Mouse (Mus musculus): ENCODE results near the gene Brms1l. TPM values are rescaled to one million over a fixed set of nuclear protein-coding genes. Genes with fewer than 3 reads are reported as not detected.

The Brms1l gene
- polyA plus RNA-seq, 1 experiment from 2014 or later: 32.1 TPM

GRCm38 (mm10) chr12:55888570-55888969 lies 52.4 kb downstream of the Brms1l start:
- no peaks in the 10 kb centered on the region for H3K9me3 ChIP-seq (ENCODE audit: control insufficient read depth, low read length)
- H3K27me3 ChIP-seq (replicated peaks; ENCODE audit: control insufficient read depth, insufficient read depth, low read length): no peaks in the 10 kb centered on the region
- no peaks in the 10 kb centered on the region for H3K4me1 ChIP-seq (replicated peaks; ENCODE audit: control insufficient read depth, insufficient read depth, low read length)
- DNase-seq (ENCODE audit: low spot score) (no peak), ATAC-seq (replicated peaks; ENCODE audit: low FRiP score) (no peak)
- no peaks in the 10 kb centered on the region for H3K36me3 ChIP-seq (ENCODE audit: control insufficient read depth, insufficient read depth, low read length)
- no peak overlapping the region for H3K27ac ChIP-seq (ENCODE audit: low read depth, low read length)
- no peak overlapping the region for H3K9ac ChIP-seq (ENCODE audit: low read depth, low read length)
- H3K4me3 ChIP-seq (ENCODE audit: low read depth, low read length): no peak overlapping the region
- WGBS: 34% methylated on average over 5 of the region's 5 CpGs
- no peak overlapping the region for H3K4me2 ChIP-seq

- H3K27me3 ChIP-seq (replicated peaks; ENCODE audit: control insufficient read depth, insufficient read depth, low read length): no peaks in the 10 kb centered on the region
- no peak overlapping the region for H3K27ac ChIP-seq (ENCODE audit: low read depth, low read length)
- H3K4me1 ChIP-seq (replicated peaks; ENCODE audit: control insufficient read depth, insufficient read depth, low read length): no peaks in the 10 kb centered on the region
- no peak for DNase-seq (ENCODE audit: low spot score)
- H3K4me2 ChIP-seq: no peak overlapping the region
- 56% methylated on average over 1 of the region's 1 CpGs for WGBS
- no peak for ATAC-seq (replicated peaks; ENCODE audit: low FRiP score)
- H3K9me3 ChIP-seq (ENCODE audit: control insufficient read depth, low read length): no peaks in the 10 kb centered on the region
- H3K9ac ChIP-seq (ENCODE audit: low read depth, low read length): no peak overlapping the region
- no peaks in the 10 kb centered on the region for H3K36me3 ChIP-seq (ENCODE audit: control insufficient read depth, insufficient read depth, low read length)
- H3K4me3 ChIP-seq (ENCODE audit: low read depth, low read length): no peak overlapping the region
Measured at GRCm38 (mm10) chr12:55904801-55905200, 68.7 kb downstream of the Brms1l start.

- Histone ChIP-seq H3K27ac (ENCODE audit: low read depth, low read length) (no peak overlapping the region), H3K9me3 (ENCODE audit: control insufficient read depth, low read length) (no peaks in the 10 kb centered on the region), H3K4me3 (ENCODE audit: low read depth, low read length) (no peak overlapping the region), H3K9ac (ENCODE audit: low read depth, low read length) (no peak overlapping the region), H3K4me2 (no peak overlapping the region), H3K4me1 (replicated peaks; ENCODE audit: control insufficient read depth, insufficient read depth, low read length) (no peaks in the 10 kb centered on the region), H3K36me3 (ENCODE audit: control insufficient read depth, insufficient read depth, low read length) (no peaks in the 10 kb centered on the region), H3K27me3 (replicated peaks; ENCODE audit: control insufficient read depth, insufficient read depth, low read length) (no peaks in the 10 kb centered on the region)
- no peak for DNase-seq (ENCODE audit: low spot score)
- no peak for ATAC-seq (replicated peaks; ENCODE audit: low FRiP score)
- WGBS: 52% methylated on average over 3 of the region's 3 CpGs
Measured at GRCm38 (mm10) chr12:55912138-55912537, 76.0 kb downstream of the Brms1l start.

- no peak overlapping the region for H3K9ac ChIP-seq (ENCODE audit: low read depth, low read length)
- WGBS: 72% methylated on average over 9 of the region's 9 CpGs
- no peak overlapping the region for H3K4me2 ChIP-seq
- no peaks in the 10 kb centered on the region for H3K36me3 ChIP-seq (ENCODE audit: control insufficient read depth, insufficient read depth, low read length)
- ATAC-seq (replicated peaks; ENCODE audit: low FRiP score) (no peak), DNase-seq (ENCODE audit: low spot score) (no peak)
- no peak overlapping the region for H3K27ac ChIP-seq (ENCODE audit: low read depth, low read length)
- no peaks in the 10 kb centered on the region for H3K9me3 ChIP-seq (ENCODE audit: control insufficient read depth, low read length)
- H3K4me3 ChIP-seq (ENCODE audit: low read depth, low read length): no peak overlapping the region
- no peaks in the 10 kb centered on the region for H3K27me3 ChIP-seq (replicated peaks; ENCODE audit: control insufficient read depth, insufficient read depth, low read length)
- H3K4me1 ChIP-seq (replicated peaks; ENCODE audit: control insufficient read depth, insufficient read depth, low read length): no peaks in the 10 kb centered on the region
Measured at GRCm38 (mm10) chr12:55913201-55913600, 77.1 kb downstream of the Brms1l start.

- Histone ChIP-seq H3K27ac (ENCODE audit: low read depth, low read length) (no peak overlapping the region), H3K9ac (ENCODE audit: low read depth, low read length) (no peak overlapping the region), H3K27me3 (replicated peaks; ENCODE audit: control insufficient read depth, insufficient read depth, low read length) (no peaks in the 10 kb centered on the region), H3K4me1 (replicated peaks; ENCODE audit: control insufficient read depth, insufficient read depth, low read length) (no peaks in the 10 kb centered on the region), H3K9me3 (ENCODE audit: control insufficient read depth, low read length) (no peaks in the 10 kb centered on the region), H3K4me3 (ENCODE audit: low read depth, low read length) (no peak overlapping the region), H3K4me2 (no peak overlapping the region), H3K36me3 (ENCODE audit: control insufficient read depth, insufficient read depth, low read length) (no peaks in the 10 kb centered on the region)
- 81% methylated on average over 8 of the region's 8 CpGs for WGBS
- DNase-seq (ENCODE audit: low spot score): no peak
- no peak for ATAC-seq (replicated peaks; ENCODE audit: low FRiP score)
Measured at GRCm38 (mm10) chr12:55916250-55916649, 80.1 kb downstream of the Brms1l start.

GRCm38 (mm10) chr12:55917020-55917419 lies 80.9 kb downstream of the Brms1l start:
- Histone ChIP-seq H3K9ac (ENCODE audit: low read depth, low read length) (no peak overlapping the region), H3K4me3 (ENCODE audit: low read depth, low read length) (no peak overlapping the region), H3K4me2 (no peak overlapping the region), H3K36me3 (ENCODE audit: control insufficient read depth, insufficient read depth, low read length) (no peaks in the 10 kb centered on the region), H3K27ac (ENCODE audit: low read depth, low read length) (no peak overlapping the region), H3K4me1 (replicated peaks; ENCODE audit: control insufficient read depth, insufficient read depth, low read length) (no peaks in the 10 kb centered on the region), H3K27me3 (replicated peaks; ENCODE audit: control insufficient read depth, insufficient read depth, low read length) (no peaks in the 10 kb centered on the region), H3K9me3 (ENCODE audit: control insufficient read depth, low read length) (no peaks in the 10 kb centered on the region)
- DNase-seq (ENCODE audit: low spot score): no peak
- ATAC-seq (replicated peaks; ENCODE audit: low FRiP score): no peak
- WGBS: 88% methylated on average over 19 of the region's 19 CpGs

Small RNA genes lying within 50 kb of the gene (microRNA-seq; reads per million reads assigned to microRNA genes)
- 1.4 reads per million for gene Gm23394 (ENCODE audit: borderline number of aligned reads)

Other genes with a start within 250 kb of the Brms1l start
- gene Insm2, start 236.9 kb upstream of the Brms1l start, polyA plus RNA-seq (2014; fragmentation: Nextera tagmentation; extraction: Ambion mirVana): 0.05 TPM in 1 of 2 replicates, not detected in the other
- 12.0 and 12.3 TPM in 2 replicates for gene Ralgapa1, start 15.2 kb upstream of the Brms1l start, polyA plus RNA-seq (2014; fragmentation: Nextera tagmentation; extraction: Ambion mirVana)